Mouse (Mus musculus): Measurements from ENCODE around the gene Gm39566. TPM values are rescaled to one million over a fixed set of nuclear protein-coding genes. Genes with fewer than 3 reads are reported as not detected.

Gene Gm39566
- polyA plus RNA-seq, 1 experiment from 2014 or later: not detected

DNA sequence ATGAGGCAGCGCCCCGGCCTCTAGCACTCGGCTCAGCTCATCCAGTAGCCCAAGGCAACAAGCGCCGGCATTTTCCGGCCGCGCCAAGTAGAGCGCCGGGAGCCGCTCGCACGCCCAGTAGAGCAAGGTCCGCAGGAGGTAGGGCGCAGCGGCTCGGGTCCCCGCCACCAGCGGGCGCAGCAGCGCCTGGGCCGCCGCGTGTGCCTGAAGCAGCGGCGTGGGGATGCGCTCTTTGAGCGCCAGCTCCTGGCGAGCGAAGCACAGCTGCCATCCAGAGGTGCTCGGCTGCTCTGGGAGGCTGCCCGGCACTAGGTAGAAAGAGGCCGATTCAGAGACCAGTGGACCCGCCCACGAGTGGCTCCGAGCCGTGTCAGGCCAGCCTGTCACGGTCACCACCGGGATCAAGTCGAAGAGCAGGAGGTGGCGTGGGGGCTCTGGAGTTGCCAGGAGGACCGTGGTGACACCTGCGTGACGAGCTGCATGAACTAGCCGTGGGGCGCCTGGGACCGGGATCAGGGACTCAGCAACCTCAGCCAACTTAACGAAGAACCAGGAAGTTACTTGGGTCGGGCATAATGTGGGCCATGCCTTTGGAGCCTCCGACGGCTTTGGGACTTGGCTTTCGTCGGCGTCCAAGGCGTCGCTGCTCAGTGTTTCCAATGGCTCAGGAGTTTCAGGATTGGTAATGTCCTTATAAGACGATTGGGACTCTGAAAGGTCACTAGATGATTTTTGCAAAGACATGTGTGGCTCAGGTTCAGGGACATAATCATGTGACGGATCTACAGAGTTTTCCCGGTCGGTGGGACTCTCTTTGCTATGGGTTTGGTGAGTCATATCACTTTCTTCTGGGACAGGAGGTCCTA lies 11.1 kb downstream of the Gm39566 start:
- H3K4me1 ChIP-seq (replicated peaks; ENCODE audit: control insufficient read depth, insufficient read depth, low read length): peaks cover 40% of the 10 kb centered on the region
- peak overlapping the region; percentile 49 for H3K4me3 ChIP-seq (ENCODE audit: low read depth, low read length)
- peak overlapping the region; percentile 49 for H3K9ac ChIP-seq (ENCODE audit: low read length)
- WGBS: 1% methylated on average over 60 of the region's 60 CpGs
- peaks cover 44% of the 10 kb centered on the region for H3K27me3 ChIP-seq (ENCODE audit: control insufficient read depth, insufficient read depth, low read length)
- peak; percentile 24 for ATAC-seq (replicated peaks; ENCODE audit: low FRiP score)
- H3K27ac ChIP-seq (ENCODE audit: low read depth, low read length): no peak overlapping the region
- H3K9me3 ChIP-seq (ENCODE audit: control insufficient read depth, low read length): no peaks in the 10 kb centered on the region; the same call in 1 of the 2 replicates
- DNase-seq (ENCODE audit: low spot score): peak; percentile 81
- H3K4me2 ChIP-seq (ENCODE audit: low read depth, low read length, severe bottlenecking): peak overlapping the region; percentile 94
- no peaks in the 10 kb centered on the region for H3K36me3 ChIP-seq (ENCODE audit: control insufficient read depth, insufficient read depth, low read length)

DNA sequence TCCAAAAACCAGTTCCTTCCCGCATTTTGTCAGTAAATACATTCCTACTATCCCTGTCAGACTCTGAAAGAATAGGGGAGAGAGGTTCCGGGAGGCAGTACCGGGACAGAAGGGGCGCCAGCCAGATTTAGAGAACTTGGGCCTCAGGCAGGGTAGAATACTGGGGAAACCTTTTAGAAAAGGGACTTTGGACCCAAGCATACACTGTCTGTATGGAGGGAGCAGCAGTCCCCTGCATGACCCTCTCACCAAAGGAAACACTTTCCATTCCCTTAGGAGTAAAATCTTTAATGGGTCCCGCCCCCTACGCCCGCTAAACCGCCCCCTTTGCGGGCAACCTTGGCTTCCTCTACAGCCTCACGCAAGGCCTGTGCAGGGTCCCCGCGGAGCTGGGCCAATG lies 11.8 kb downstream of the Gm39566 start:
- Histone ChIP-seq H3K9ac (ENCODE audit: low read length) (peak overlapping the region; percentile 68), H3K9me3 (ENCODE audit: control insufficient read depth, low read length) (no peaks in the 10 kb centered on the region; the same call in 1 of the 2 replicates), H3K4me3 (ENCODE audit: low read depth, low read length) (peak overlapping the region; percentile 49), H3K27me3 (ENCODE audit: control insufficient read depth, insufficient read depth, low read length) (peaks cover 44% of the 10 kb centered on the region), H3K27ac (ENCODE audit: low read depth, low read length) (no peak overlapping the region), H3K4me2 (ENCODE audit: low read depth, low read length, severe bottlenecking) (peak overlapping the region; percentile 94), H3K4me1 (replicated peaks; ENCODE audit: control insufficient read depth, insufficient read depth, low read length) (peaks cover 43% of the 10 kb centered on the region), H3K36me3 (ENCODE audit: control insufficient read depth, insufficient read depth, low read length) (no peaks in the 10 kb centered on the region)
- 0% methylated on average over 12 of the region's 12 CpGs for WGBS
- no peak for DNase-seq (ENCODE audit: low spot score)
- peak; percentile 9; the same call in 1 of the 2 replicates for ATAC-seq (replicated peaks; ENCODE audit: low FRiP score)

- peaks cover 44% of the 10 kb centered on the region for H3K27me3 ChIP-seq (ENCODE audit: control insufficient read depth, insufficient read depth, low read length)
- 0% methylated on average over 33 of the region's 33 CpGs for WGBS
- no peaks in the 10 kb centered on the region for H3K36me3 ChIP-seq (ENCODE audit: control insufficient read depth, insufficient read depth, low read length)
- H3K27ac ChIP-seq (ENCODE audit: low read depth, low read length): no peak overlapping the region
- DNase-seq (ENCODE audit: low spot score): peak; percentile 90
- no peak for ATAC-seq (replicated peaks; ENCODE audit: low FRiP score)
- H3K4me1 ChIP-seq (replicated peaks; ENCODE audit: control insufficient read depth, insufficient read depth, low read length): peaks cover 43% of the 10 kb centered on the region
- H3K9me3 ChIP-seq (ENCODE audit: control insufficient read depth, low read length): no peaks in the 10 kb centered on the region; the same call in 1 of the 2 replicates
- H3K4me3 ChIP-seq (ENCODE audit: low read depth, low read length): peak overlapping the region; percentile 49
- peak overlapping the region; percentile 94 for H3K4me2 ChIP-seq (ENCODE audit: low read depth, low read length, severe bottlenecking)
- peak overlapping the region; percentile 68 for H3K9ac ChIP-seq (ENCODE audit: low read length)
Measured at GRCm38 (mm10) chr11:69802648-69803105, 12.4 kb downstream of the Gm39566 start.

GRCm38 (mm10) chr11:69801379-69801977 lies 13.6 kb downstream of the Gm39566 start, which contains the start of gene Fgf11:
Fgf11 (minus strand) TSS chr11:69801857.
- Histone ChIP-seq H3K27ac (ENCODE audit: low read depth, low read length) (peak within 1 kb of the TSS; percentile 67), H3K4me2 (ENCODE audit: low read depth, low read length, severe bottlenecking) (peak within 1 kb of the TSS; percentile 94), H3K27me3 (ENCODE audit: control insufficient read depth, insufficient read depth, low read length) (peaks cover 47% of the 10 kb centered on the region), H3K9me3 (ENCODE audit: control insufficient read depth, low read length) (no peaks in the 10 kb centered on the region; the same call in 1 of the 2 replicates), H3K4me1 (replicated peaks; ENCODE audit: control insufficient read depth, insufficient read depth, low read length) (peaks cover 43% of the 10 kb centered on the region), H3K9ac (ENCODE audit: low read length) (peak within 1 kb of the TSS; percentile 73), H3K36me3 (ENCODE audit: control insufficient read depth, insufficient read depth, low read length) (no peaks in the 10 kb centered on the region), H3K4me3 (ENCODE audit: low read depth, low read length) (peak within 1 kb of the TSS; percentile 49)
- 1% methylated on average over 31 of the region's 33 CpGs for WGBS
- ATAC-seq (replicated peaks; ENCODE audit: low FRiP score): 0 out of 2 replicates have a peak, but pooled peaks have one; percentile 6
- no peak for DNase-seq (ENCODE audit: low spot score)

GRCm38 (mm10) chr11:69800392-69801197 lies 14.5 kb downstream of the Gm39566 start:
- peak overlapping the region; percentile 49 for H3K4me3 ChIP-seq (ENCODE audit: low read depth, low read length)
- under 1% methylated on average over 35 of the region's 36 CpGs for WGBS
- no peaks in the 10 kb centered on the region for H3K36me3 ChIP-seq (ENCODE audit: control insufficient read depth, insufficient read depth, low read length)
- peak overlapping the region; percentile 87 for H3K4me2 ChIP-seq (ENCODE audit: low read depth, low read length, severe bottlenecking)
- ATAC-seq (replicated peaks; ENCODE audit: low FRiP score) (peak; percentile 73), DNase-seq (ENCODE audit: low spot score) (peak; percentile 87)
- H3K27me3 ChIP-seq (ENCODE audit: control insufficient read depth, insufficient read depth, low read length): peaks cover 46% of the 10 kb centered on the region
- H3K9ac ChIP-seq (ENCODE audit: low read length): peak overlapping the region; percentile 73
- peaks cover 48% of the 10 kb centered on the region for H3K4me1 ChIP-seq (replicated peaks; ENCODE audit: control insufficient read depth, insufficient read depth, low read length)
- peak overlapping the region; percentile 67 for H3K27ac ChIP-seq (ENCODE audit: low read depth, low read length)
- H3K9me3 ChIP-seq (ENCODE audit: control insufficient read depth, low read length): no peaks in the 10 kb centered on the region

GRCm38 (mm10) chr11:69800138-69800391 lies 15.0 kb downstream of the Gm39566 start:
- Histone ChIP-seq H3K4me2 (ENCODE audit: low read depth, low read length, severe bottlenecking) (peak overlapping the region; percentile 87), H3K4me1 (replicated peaks; ENCODE audit: control insufficient read depth, insufficient read depth, low read length) (peaks cover 47% of the 10 kb centered on the region), H3K9ac (ENCODE audit: low read length) (peak overlapping the region; percentile 73), H3K36me3 (ENCODE audit: control insufficient read depth, insufficient read depth, low read length) (no peaks in the 10 kb centered on the region), H3K9me3 (ENCODE audit: control insufficient read depth, low read length) (no peaks in the 10 kb centered on the region), H3K27me3 (ENCODE audit: control insufficient read depth, insufficient read depth, low read length) (peaks cover 40% of the 10 kb centered on the region), H3K27ac (ENCODE audit: low read depth, low read length) (peak overlapping the region; percentile 67; the same call in 1 of the 2 replicates), H3K4me3 (ENCODE audit: low read depth, low read length) (peak overlapping the region; percentile 49)
- peak; percentile 13; the same call in 1 of the 2 replicates for ATAC-seq (replicated peaks; ENCODE audit: low FRiP score)
- no peak for DNase-seq (ENCODE audit: low spot score)
- under 1% methylated on average over 11 of the region's 11 CpGs for WGBS

DNA sequence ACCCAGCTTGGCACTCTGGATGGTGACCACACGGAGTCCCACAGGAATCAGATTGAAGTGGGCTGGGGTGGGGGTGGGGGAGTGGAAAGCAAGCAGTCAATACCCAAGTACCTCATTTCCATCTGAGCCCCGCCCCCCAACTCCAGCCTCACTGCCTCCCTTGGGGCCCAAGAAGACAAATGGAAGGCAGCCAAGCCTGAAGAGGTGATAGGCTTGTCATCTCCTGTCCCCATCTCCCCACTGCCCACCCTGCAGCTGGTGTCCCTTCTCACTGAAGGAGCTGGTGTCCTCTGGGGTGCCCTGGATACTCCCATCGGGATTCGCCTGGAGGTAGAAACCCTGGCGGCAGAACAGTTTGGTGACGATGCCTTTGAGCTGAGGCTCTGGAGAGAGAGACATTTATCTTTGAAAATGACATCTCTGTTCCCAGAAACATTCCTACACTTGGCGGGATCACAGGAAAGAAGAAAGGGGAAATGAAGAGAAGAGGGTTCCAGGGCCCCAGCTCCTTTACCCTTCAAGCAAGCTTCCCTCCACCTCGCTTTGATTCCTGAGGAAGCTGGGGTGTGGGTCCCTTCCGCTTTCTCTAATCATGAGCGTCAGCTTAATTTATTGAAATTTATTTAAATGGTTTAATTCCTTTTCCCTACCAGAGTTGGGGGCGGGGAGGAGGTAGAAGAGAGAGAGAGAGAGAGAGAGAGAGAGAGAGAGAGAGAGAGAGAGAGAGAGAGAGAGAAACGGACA lies 15.5 kb downstream of the Gm39566 start:
- Histone ChIP-seq H3K9me3 (ENCODE audit: control insufficient read depth, low read length) (no peaks in the 10 kb centered on the region), H3K9ac (ENCODE audit: low read length) (peak overlapping the region; percentile 73), H3K27ac (ENCODE audit: low read depth, low read length) (peak overlapping the region; percentile 67; the same call in 1 of the 2 replicates), H3K4me2 (ENCODE audit: low read depth, low read length, severe bottlenecking) (peak overlapping the region; percentile 87), H3K4me3 (ENCODE audit: low read depth, low read length) (peak overlapping the region; percentile 49), H3K27me3 (ENCODE audit: control insufficient read depth, insufficient read depth, low read length) (peaks cover 35% of the 10 kb centered on the region), H3K4me1 (replicated peaks; ENCODE audit: control insufficient read depth, insufficient read depth, low read length) (peaks cover 42% of the 10 kb centered on the region), H3K36me3 (ENCODE audit: control insufficient read depth, insufficient read depth, low read length) (no peaks in the 10 kb centered on the region)
- ATAC-seq (replicated peaks; ENCODE audit: low FRiP score) (no peak), DNase-seq (ENCODE audit: low spot score) (no peak)
- 29% methylated on average over 12 of the region's 12 CpGs for WGBS

Data from forebrain, embryonic 11.5 days (tissue).